Mouse (Mus musculus) liver, postnatal 0 days (tissue): ENCODE measurements around the gene Pilra.

Experiments
- CTCF ChIP-seq: sonication (generic); IDR thresholded peaks from 2 replicates; pipeline ENCODE4 v1.5.1; 2016; ENCODE audit warnings: antibody characterized with exemption, low read depth
- EP300 ChIP-seq: IDR thresholded peaks from 2 replicates; pipeline ENCODE4 v1.6.1; 2016; ENCODE audit warnings: antibody characterized with exemption, low read depth, mild to moderate bottlenecking

GRCm38 (mm10) chr5:137776408-137776918, 59.6 kb downstream of the Pilra start:
- no peak for TF ChIP-seq CTCF
- TF ChIP-seq EP300 = no peak
